Mouse (Mus musculus): ENCODE measurements around the gene Olfr979. TPM values are rescaled to one million over a fixed set of nuclear protein-coding genes. Genes with fewer than 3 reads are reported as not detected.

The Olfr979 gene
- polyA plus RNA-seq, 1 experiment from 2014 or later: not detected

Other genes starting within 250 kb of the Olfr979 start
- gene Olfr968, start 220.2 kb downstream of the Olfr979 start, polyA plus RNA-seq (2014; fragmentation: Nextera tagmentation; extraction: Ambion mirVana): not detected in 2 replicates
- gene Olfr969, start 212.5 kb downstream of the Olfr979 start, polyA plus RNA-seq (2014; fragmentation: Nextera tagmentation; extraction: Ambion mirVana): not detected in 2 replicates
- gene Olfr970, start 194.6 kb downstream of the Olfr979 start, polyA plus RNA-seq (2014; fragmentation: Nextera tagmentation; extraction: Ambion mirVana): not detected in 2 replicates
- gene Olfr971, start 166.6 kb downstream of the Olfr979 start, polyA plus RNA-seq (2014; fragmentation: Nextera tagmentation; extraction: Ambion mirVana): not detected in 2 replicates
- gene Olfr972, start 137.0 kb downstream of the Olfr979 start, polyA plus RNA-seq (2014; fragmentation: Nextera tagmentation; extraction: Ambion mirVana): not detected in 2 replicates
- not detected in 2 replicates for gene Olfr229, start 96.1 kb downstream of the Olfr979 start, polyA plus RNA-seq (2014; fragmentation: Nextera tagmentation; extraction: Ambion mirVana)
- gene Olfr974, start 66.0 kb downstream of the Olfr979 start, polyA plus RNA-seq (2014; fragmentation: Nextera tagmentation; extraction: Ambion mirVana): not detected in 2 replicates
- gene Olfr975, start 51.4 kb downstream of the Olfr979 start, polyA plus RNA-seq (2014; fragmentation: Nextera tagmentation; extraction: Ambion mirVana): 0.09 TPM in 1 of 2 replicates, not detected in the other
- not detected in 2 replicates for gene Olfr976, start 42.3 kb downstream of the Olfr979 start, polyA plus RNA-seq (2014; fragmentation: Nextera tagmentation; extraction: Ambion mirVana)
- gene Olfr978, start 11.4 kb downstream of the Olfr979 start, polyA plus RNA-seq (2014; fragmentation: Nextera tagmentation; extraction: Ambion mirVana): not detected in 2 replicates
- not detected in 2 replicates for gene Olfr980, start 6.1 kb upstream of the Olfr979 start, polyA plus RNA-seq (2014; fragmentation: Nextera tagmentation; extraction: Ambion mirVana)
- not detected in 2 replicates for gene Olfr981, start 18.0 kb upstream of the Olfr979 start, polyA plus RNA-seq (2014; fragmentation: Nextera tagmentation; extraction: Ambion mirVana)
- gene Olfr982, start 70.4 kb upstream of the Olfr979 start, polyA plus RNA-seq (2014; fragmentation: Nextera tagmentation; extraction: Ambion mirVana): not detected in 2 replicates
- not detected in 2 replicates for gene Olfr983, start 90.1 kb upstream of the Olfr979 start, polyA plus RNA-seq (2014; fragmentation: Nextera tagmentation; extraction: Ambion mirVana)
- gene Olfr984, start 110.7 kb upstream of the Olfr979 start, polyA plus RNA-seq (2014; fragmentation: Nextera tagmentation; extraction: Ambion mirVana): not detected in 2 replicates
- not detected in 2 replicates for gene Olfr985, start 126.7 kb upstream of the Olfr979 start, polyA plus RNA-seq (2014; fragmentation: Nextera tagmentation; extraction: Ambion mirVana)
- not detected in 2 replicates for gene Tmem225, start 144.7 kb upstream of the Olfr979 start, polyA plus RNA-seq (2014; fragmentation: Nextera tagmentation; extraction: Ambion mirVana)
- gene Olfr986, start 177.5 kb upstream of the Olfr979 start, polyA plus RNA-seq (2014; fragmentation: Nextera tagmentation; extraction: Ambion mirVana): not detected in 2 replicates
- gene Zfp202, start 188.9 kb upstream of the Olfr979 start, polyA plus RNA-seq (2014; fragmentation: Nextera tagmentation; extraction: Ambion mirVana): 6.2 and 6.6 TPM in 2 replicates

Data from stomach, embryonic 14.5 days (tissue).